ENCODE assay signal across 9 mouse cellular contexts in the genomic region with DNA sequence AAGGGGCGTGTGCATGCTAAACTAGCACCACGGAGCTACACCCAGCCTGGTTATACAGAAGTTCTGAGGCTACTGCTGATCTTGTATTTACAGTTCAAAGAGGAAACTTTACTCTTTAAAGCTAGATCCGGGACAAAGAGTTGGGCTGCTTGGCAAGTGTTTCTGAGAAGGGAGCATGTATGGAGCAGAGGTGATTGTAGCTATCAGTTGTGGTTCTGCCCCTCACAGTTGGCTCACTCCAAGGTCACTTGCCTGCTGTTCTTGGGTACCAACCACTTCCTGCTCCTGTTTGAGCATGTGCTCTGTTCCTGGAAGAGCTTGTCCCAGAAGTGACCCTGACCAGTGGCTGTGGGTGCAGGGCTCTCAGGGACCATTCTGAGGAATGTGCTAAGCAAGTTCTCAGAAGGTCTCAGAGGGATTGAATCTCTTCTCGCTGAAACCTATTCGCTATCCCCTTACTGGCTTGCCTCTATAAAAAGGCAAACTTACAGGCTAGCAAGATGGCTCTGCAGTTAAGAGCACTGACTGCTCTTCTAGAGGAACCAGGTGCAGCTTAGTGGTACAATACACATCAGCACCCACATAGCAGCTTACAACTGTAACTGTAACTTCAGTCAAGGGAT.
DNase-seq lines count a peak whose midpoint lies in the region; ATAC-seq and TF ChIP-seq lines count a peak whose summit lies in the region.
"Had no signal": no experiment of that assay in that cellular context is flagged by ENCODE, and none has a peak within 500 bp of the region (broad histone marks: within the 10 kb centered on the region; RNA-seq: fewer than 3 reads in every experiment).

No protein-coding gene starts in this region.

- H3K9me3 ChIP-seq in liver, embryonic 11.5 days (ENCODE audit: control insufficient read depth, low read length): no peaks in the 10 kb centered on the region
- no peaks in the 10 kb centered on the region for H3K9me3 ChIP-seq in liver, embryonic 12.5 days (replicated peaks)
- no peaks in the 10 kb centered on the region for H3K9me3 ChIP-seq in lung, postnatal 0 days (ENCODE audit: low read length)
- no peaks in the 10 kb centered on the region for H3K9me3 ChIP-seq in hindbrain, embryonic 14.5 days (ENCODE audit: control insufficient read depth, low read length)

- H3K9ac ChIP-seq in liver, embryonic 11.5 days (ENCODE audit: low read depth, low read length): no peak overlapping the region
- no peak overlapping the region for H3K9ac ChIP-seq in liver, embryonic 12.5 days
- no peak overlapping the region for H3K9ac ChIP-seq in lung, postnatal 0 days (replicated peaks; ENCODE audit: low read depth)
- no peak overlapping the region for H3K9ac ChIP-seq in hindbrain, embryonic 14.5 days

- peaks cover 44% of the 10 kb centered on the region for H3K4me1 ChIP-seq in liver, embryonic 11.5 days (replicated peaks; ENCODE audit: control insufficient read depth, insufficient read depth, low read length)
- H3K4me1 ChIP-seq in liver, embryonic 12.5 days: peaks cover 51% of the 10 kb centered on the region
- H3K4me1 ChIP-seq in lung, postnatal 0 days (ENCODE audit: insufficient read depth, low read depth, low read length): peaks cover 3% of the 10 kb centered on the region; the same call in 1 of the 2 replicates
- H3K4me1 ChIP-seq in hindbrain, embryonic 14.5 days (replicated peaks; ENCODE audit: control insufficient read depth, insufficient read depth, low read length): no peaks in the 10 kb centered on the region

- H3K4me3 ChIP-seq in liver, embryonic 11.5 days (ENCODE audit: low read depth, low read length): no peak overlapping the region
- no peak overlapping the region for H3K4me3 ChIP-seq in liver, embryonic 12.5 days
- H3K4me3 ChIP-seq in lung, postnatal 0 days (ENCODE audit: low read depth, low read length): no peak overlapping the region
- no peak overlapping the region for H3K4me3 ChIP-seq in hindbrain, embryonic 14.5 days (replicated peaks; ENCODE audit: low read length)

- peak overlapping the region; percentile 11; the same call in 1 of the 2 replicates for H3K27ac ChIP-seq in liver, embryonic 11.5 days (ENCODE audit: low read depth, low read length)
- H3K27ac ChIP-seq in liver, embryonic 12.5 days: no peak overlapping the region
- no peak overlapping the region for H3K27ac ChIP-seq in lung, postnatal 0 days (ENCODE audit: low read length)
- H3K27ac ChIP-seq in hindbrain, embryonic 14.5 days: no peak overlapping the region
- H3K27ac ChIP-seq: hindbrain, postnatal 0 days; macrophage had no signal

- H3K27me3 ChIP-seq in liver, embryonic 11.5 days (replicated peaks; ENCODE audit: control insufficient read depth, insufficient read depth, low read length): no peaks in the 10 kb centered on the region
- no peaks in the 10 kb centered on the region for H3K27me3 ChIP-seq in liver, embryonic 12.5 days (replicated peaks)
- no peaks in the 10 kb centered on the region for H3K27me3 ChIP-seq in lung, postnatal 0 days (replicated peaks; ENCODE audit: insufficient read depth, low read length)
- H3K27me3 ChIP-seq in hindbrain, embryonic 14.5 days (ENCODE audit: control insufficient read depth, insufficient read depth, low read length): no peaks in the 10 kb centered on the region

- TF ChIP-seq CTCF in lung, postnatal 0 days (IDR thresholded peaks at IDR 0.05): no peak

- H3K36me3 ChIP-seq in liver, embryonic 11.5 days (ENCODE audit: control insufficient read depth, insufficient read depth, low read length): no peaks in the 10 kb centered on the region
- H3K36me3 ChIP-seq in liver, embryonic 12.5 days: no peaks in the 10 kb centered on the region
- H3K36me3 ChIP-seq in lung, postnatal 0 days (ENCODE audit: insufficient read depth, low read length): no peaks in the 10 kb centered on the region
- no peaks in the 10 kb centered on the region for H3K36me3 ChIP-seq in hindbrain, embryonic 14.5 days (replicated peaks; ENCODE audit: control insufficient read depth, insufficient read depth)

- no peak overlapping the region for H3K4me2 ChIP-seq in liver, embryonic 11.5 days
- H3K4me2 ChIP-seq in liver, embryonic 12.5 days: no peak overlapping the region
- no peak overlapping the region for H3K4me2 ChIP-seq in lung, postnatal 0 days (replicated peaks; ENCODE audit: low read depth, low read length)
- H3K4me2 ChIP-seq in hindbrain, embryonic 14.5 days (replicated peaks): no peak overlapping the region

- ATAC-seq in liver, embryonic 11.5 days (replicated peaks; ENCODE audit: low FRiP score): peak; percentile 50; the same call in 1 of the 2 replicates
- no peak for ATAC-seq in liver, embryonic 12.5 days
- no peak for ATAC-seq in lung, postnatal 0 days
- no peak for ATAC-seq in hindbrain, embryonic 14.5 days (ENCODE audit: low FRiP score)
- ATAC-seq: hindbrain, postnatal 0 days had no signal

- TF ChIP-seq EP300 in lung, postnatal 0 days (IDR thresholded peaks at IDR 0.05): no peak

- DNase-seq in liver, embryonic 11.5 days (ENCODE audit: low spot score): no peak
- peak; percentile 83 for DNase-seq in ZHBTc4 (ENCODE audit: low read depth, low spot score)
- peak; percentile 29 for DNase-seq in lung, postnatal 0 days (ENCODE audit: low spot score)
- DNase-seq in thymus, postnatal 14 days: peak; percentile 57
- DNase-seq in hindbrain, embryonic 14.5 days (ENCODE audit: low spot score): no peak
- DNase-seq in kidney, postnatal 4 days: no peak

- WGBS in liver, embryonic 11.5 days: 51% methylated on average over 5 of the region's 5 CpGs
- 30% methylated on average over 5 of the region's 5 CpGs for WGBS in liver, embryonic 12.5 days (ENCODE audit: insufficient replicate concordance)
- WGBS in lung, postnatal 0 days: 43% methylated on average over 5 of the region's 5 CpGs
- WGBS in hindbrain, embryonic 14.5 days: 74% methylated on average over 5 of the region's 5 CpGs

Comparison
In these comparisons a context has a peak if more than half of its experiments do, and no peak if none do; other contexts are left out.
1. DNase-seq: peak in ZHBTc4 (single experiment), lung, postnatal 0 days (single experiment) and thymus, postnatal 14 days (single experiment); none in liver, embryonic 11.5 days (single experiment), hindbrain, embryonic 14.5 days (single experiment) and kidney, postnatal 4 days (0 of 2).